Mouse (Mus musculus) lung, embryonic 15.5 days (tissue): Measurements from ENCODE around the gene 2210408I21Rik. TPM values are rescaled to one million over a fixed set of nuclear protein-coding genes. Genes with fewer than 3 reads are reported as not detected.
"Not testable (repeated sequence)": the region's sequence is repeated elsewhere in the genome, so short reads cannot be mapped to it uniquely, and the experiment has no call there.

ENCODE experiments used
- ATAC-seq: fragments of 200-750 bp; cut with Nextera tagmentation; 2 replicates; pipeline ENCODE4 v1.8.0; 2017; ENCODE audit warnings: moderate number of reproducible peaks, borderline replicate concordance; ENCODE audit not compliant: low FRiP score, low TSS enrichment; ENCODE audit errors: extremely low read depth
- H3K27ac ChIP-seq: fragments of 300-500 bp; sonication (generic); 2 replicates; pipeline ENCODE4 v1.5.1; 2015; ENCODE audit warnings: moderate library complexity, mild to moderate bottlenecking, inconsistent platforms
- H3K27me3 ChIP-seq: fragments of 300-500 bp; sonication (generic); 2 replicates; pipeline ENCODE4 v1.6.1; 2015; ENCODE audit warnings: inconsistent platforms
- H3K36me3 ChIP-seq: fragments of 300-500 bp; sonication (generic); 2 replicates; pipeline ENCODE4 v1.6.1; 2015; ENCODE audit warnings: inconsistent platforms
- H3K4me1 ChIP-seq: fragments of 300-500 bp; sonication (generic); 2 replicates; pipeline ENCODE4 v1.6.1; 2015; ENCODE audit warnings: inconsistent platforms
- H3K4me2 ChIP-seq: fragments of 300-500 bp; sonication (generic); 2 replicates; pipeline ENCODE4 v1.6.1; 2015; ENCODE audit warnings: inconsistent platforms, mild to moderate bottlenecking, moderate library complexity
- H3K4me3 ChIP-seq: fragments of 300-500 bp; sonication (generic); 2 replicates; pipeline ENCODE4 v1.5.1; 2015; ENCODE audit warnings: mild to moderate bottlenecking, inconsistent platforms
- H3K9ac ChIP-seq: fragments of 300-500 bp; sonication (generic); 2 replicates; pipeline ENCODE4 v1.6.1; 2015; ENCODE audit warnings: inconsistent platforms
- H3K9me3 ChIP-seq: fragments of 300-500 bp; sonication (generic); 2 replicates; pipeline ENCODE4 v1.6.1; 2016; ENCODE audit warnings: inconsistent platforms
- WGBS: fragments of 180-500 bp; shearing (Covaris S2); methylation state at CpG from one replicate; pipeline ENCODE4 v1.1.7; 2015; 5-methylcytosine and 5-hydroxymethylcytosine counted together
- polyA plus RNA-seq: library from polyadenylated mRNA; unstranded; fragments of >200 nt; fragmentation: Nextera tagmentation; extraction: Ambion mirVana; gene quantifications from 2 replicates; pipeline ENCODE4 v1.2.1, GENCODE M21; 2015

The 2210408I21Rik gene
- 9.3 and 10.3 TPM in 2 replicates for polyA plus RNA-seq

DNA sequence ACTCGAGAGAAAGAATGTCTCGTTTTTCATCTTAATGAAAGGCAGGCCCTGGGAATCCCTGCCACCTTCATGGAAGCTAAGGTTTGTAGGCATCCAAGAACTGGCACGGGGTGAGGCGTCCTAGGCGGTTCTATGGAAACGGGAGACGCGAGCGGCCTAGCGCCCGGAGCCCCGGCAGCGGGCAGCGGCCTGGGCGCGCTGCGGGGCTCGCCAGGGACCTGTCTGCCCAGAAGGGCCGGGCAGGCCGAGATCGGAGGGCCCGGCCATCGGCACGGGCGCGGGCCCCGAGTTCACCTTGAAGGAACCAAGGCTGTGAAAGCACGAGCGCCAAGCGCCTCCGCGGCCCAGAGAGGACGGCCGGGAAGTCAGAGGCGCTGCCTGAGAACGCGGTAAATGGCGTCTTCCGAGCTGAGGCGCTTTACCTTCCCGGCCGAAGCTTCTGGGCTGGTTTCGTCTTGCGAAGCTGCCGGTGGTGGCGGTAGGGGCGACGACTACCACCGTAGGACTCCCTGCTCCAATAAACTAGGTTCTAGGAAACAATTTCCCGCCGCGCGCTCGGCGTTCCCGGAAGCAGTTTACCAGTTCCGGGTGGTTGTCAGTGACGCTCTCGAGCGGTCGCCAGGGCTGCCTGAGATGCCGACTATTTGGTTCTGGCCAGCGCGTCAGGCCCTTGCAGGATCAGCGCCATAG, at the start of gene 2210408I21Rik, which contains the start of gene Slf1:
TSS of gene 2210408I21Rik (plus strand) at position 610 of the 690 bp plus-strand sequence.
TSS of gene Slf1 (minus strand) at position 543 of the 690 bp plus-strand sequence.
- peak within 1 kb of the TSS; percentile 90 for H3K27ac ChIP-seq
- H3K27me3 ChIP-seq, result no peaks in the 10 kb centered on the region
- ATAC-seq, result peak; percentile 98
- H3K9ac ChIP-seq, result peak within 1 kb of the TSS; percentile 87
- no peaks in the 10 kb centered on the region for H3K9me3 ChIP-seq
- H3K4me1 ChIP-seq, result peaks cover 6% of the 10 kb centered on the region; the same call in 1 of the 2 replicates
- H3K4me3 ChIP-seq, result peak within 1 kb of the TSS; percentile 83
- H3K4me2 ChIP-seq, result peak within 1 kb of the TSS; percentile 57
- H3K36me3 ChIP-seq, result no peaks in the 10 kb centered on the region
- under 1% methylated on average over 65 of the region's 65 CpGs for WGBS

- ATAC-seq, H3K4me1 ChIP-seq, H3K27me3 ChIP-seq, H3K9me3 ChIP-seq, H3K27ac ChIP-seq, H3K9ac ChIP-seq, H3K4me3 ChIP-seq, H3K4me2 ChIP-seq: not testable (repeated sequence)
- peaks cover 13% of the 10 kb centered on the region; the same call in 1 of the 2 replicates for H3K36me3 ChIP-seq
- WGBS, result 93% methylated on average over 1 of the region's 1 CpGs
Measured at GRCm38 (mm10) chr13:77092876-77093275, 42.5 kb upstream of the 2210408I21Rik start.

DNA sequence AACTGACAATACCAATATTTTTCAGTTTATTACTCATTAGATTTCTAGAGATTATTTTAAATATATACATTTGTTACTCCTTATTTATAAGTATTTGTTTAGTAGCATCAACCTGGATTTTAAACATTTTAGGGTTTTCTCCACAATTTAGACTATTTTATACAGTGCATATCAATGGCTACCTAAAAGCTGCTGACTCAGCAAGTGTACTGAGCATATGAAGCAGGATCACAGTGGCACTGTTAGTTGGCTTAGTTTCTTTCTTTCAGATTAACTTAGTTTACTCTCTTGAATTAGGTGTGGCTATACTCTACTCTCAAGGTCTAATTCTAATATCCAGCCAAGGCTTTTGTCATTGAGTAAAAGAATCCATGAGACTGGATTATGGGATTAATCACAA, 27.6 kb upstream of the 2210408I21Rik start:
- Histone ChIP-seq H3K36me3 (peaks cover 5% of the 10 kb centered on the region; the same call in 1 of the 2 replicates), H3K27me3 (no peaks in the 10 kb centered on the region), H3K27ac (no peak overlapping the region), H3K4me2 (no peak overlapping the region), H3K4me1 (no peaks in the 10 kb centered on the region), H3K4me3 (no peak overlapping the region), H3K9me3 (no peaks in the 10 kb centered on the region), H3K9ac (no peak overlapping the region)
- ATAC-seq, result no peak

DNA sequence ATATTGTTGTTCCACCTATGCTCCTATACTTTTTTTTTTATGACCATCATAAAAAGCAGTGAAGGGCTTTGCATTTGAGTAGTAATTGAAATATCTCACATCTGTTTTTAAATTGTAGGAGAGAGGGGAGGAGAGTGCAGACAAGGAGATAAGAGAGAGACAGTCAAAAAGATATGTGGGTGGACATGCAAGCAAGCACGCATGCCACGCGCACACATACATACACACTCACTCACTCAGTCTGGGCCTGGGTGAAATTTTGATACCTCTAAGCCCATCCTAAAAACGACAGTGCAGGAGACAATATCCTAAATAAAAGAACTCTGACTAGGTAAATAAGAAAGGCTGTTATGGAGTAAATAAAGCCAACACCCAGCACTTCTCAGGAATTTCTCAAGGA, 16.6 kb upstream of the 2210408I21Rik start:
- no peak overlapping the region for H3K4me2 ChIP-seq
- H3K36me3 ChIP-seq, result no peaks in the 10 kb centered on the region
- no peak overlapping the region for H3K27ac ChIP-seq
- H3K4me3 ChIP-seq, result no peak overlapping the region
- H3K27me3 ChIP-seq, result no peaks in the 10 kb centered on the region
- 95% methylated on average over 4 of the region's 4 CpGs for WGBS
- ATAC-seq, result no peak
- no peak overlapping the region for H3K9ac ChIP-seq
- H3K9me3 ChIP-seq, result no peaks in the 10 kb centered on the region
- no peaks in the 10 kb centered on the region for H3K4me1 ChIP-seq

GRCm38 (mm10) chr13:77125159-77125558, 10.2 kb upstream of the 2210408I21Rik start:
- Histone ChIP-seq H3K27ac (no peak overlapping the region), H3K4me1 (no peaks in the 10 kb centered on the region), H3K9me3 (no peaks in the 10 kb centered on the region), H3K4me3 (no peak overlapping the region), H3K27me3 (no peaks in the 10 kb centered on the region), H3K4me2 (no peak overlapping the region), H3K36me3 (no peaks in the 10 kb centered on the region), H3K9ac (no peak overlapping the region)
- no peak for ATAC-seq
- WGBS, result 92% methylated on average over 3 of the region's 3 CpGs

- no peaks in the 10 kb centered on the region for H3K36me3 ChIP-seq
- H3K27me3 ChIP-seq, result no peaks in the 10 kb centered on the region
- H3K9ac ChIP-seq, result no peak overlapping the region
- no peaks in the 10 kb centered on the region for H3K9me3 ChIP-seq
- no peak overlapping the region for H3K4me2 ChIP-seq
- H3K4me1 ChIP-seq, result no peaks in the 10 kb centered on the region
- H3K27ac ChIP-seq, result no peak overlapping the region
- WGBS, result 79% methylated on average over 2 of the region's 2 CpGs
- ATAC-seq, result no peak
- no peak overlapping the region for H3K4me3 ChIP-seq
Measured at GRCm38 (mm10) chr13:77128240-77128639, 7.1 kb upstream of the 2210408I21Rik start.

DNA sequence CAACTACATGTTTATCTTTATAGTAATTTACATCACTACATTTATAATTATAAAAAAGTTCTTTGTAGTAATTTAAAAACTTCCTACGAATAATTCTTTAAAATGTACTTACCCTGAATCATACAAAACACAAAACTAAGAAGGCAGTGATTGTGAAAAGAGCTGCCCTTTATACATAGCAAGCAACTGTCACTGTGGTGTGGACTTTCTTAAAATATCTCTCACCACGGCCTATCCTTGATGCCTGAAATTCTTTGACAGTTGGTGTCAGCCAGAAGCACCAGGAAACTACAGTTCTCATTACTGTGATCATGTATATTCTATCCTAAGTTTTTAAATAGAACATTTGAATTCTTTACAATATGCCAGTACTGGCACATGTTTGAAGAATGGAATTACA, 4.2 kb upstream of the 2210408I21Rik start:
- no peak for ATAC-seq
- Histone ChIP-seq H3K27me3 (no peaks in the 10 kb centered on the region), H3K9me3 (no peaks in the 10 kb centered on the region), H3K4me2 (no peak overlapping the region), H3K9ac (no peak overlapping the region), H3K36me3 (no peaks in the 10 kb centered on the region), H3K4me1 (0 out of 2 replicates have a peak, but pooled peaks cover 1% of the 10 kb centered on the region), H3K27ac (no peak overlapping the region), H3K4me3 (no peak overlapping the region)
- 55% methylated on average over 2 of the region's 2 CpGs for WGBS

GRCm38 (mm10) chr13:77135621-77135981, 261 bp downstream of the 2210408I21Rik start:
- Histone ChIP-seq H3K4me1 (peaks cover 6% of the 10 kb centered on the region; the same call in 1 of the 2 replicates), H3K9me3 (no peaks in the 10 kb centered on the region), H3K27me3 (no peaks in the 10 kb centered on the region), H3K27ac (peak overlapping the region; percentile 47; the same call in 1 of the 2 replicates), H3K4me3 (peak overlapping the region; percentile 83), H3K4me2 (peak overlapping the region; percentile 57), H3K9ac (peak overlapping the region; percentile 87), H3K36me3 (no peaks in the 10 kb centered on the region)
- peak; percentile 72 for ATAC-seq
- WGBS, result 0% methylated on average over 11 of the region's 11 CpGs

GRCm38 (mm10) chr13:77140890-77141289, 5.5 kb downstream of the 2210408I21Rik start:
- Histone ChIP-seq H3K4me3 (no peak overlapping the region), H3K9me3 (no peaks in the 10 kb centered on the region), H3K36me3 (no peaks in the 10 kb centered on the region), H3K9ac (no peak overlapping the region), H3K4me1 (peaks cover 6% of the 10 kb centered on the region; the same call in 1 of the 2 replicates), H3K4me2 (no peak overlapping the region), H3K27me3 (no peaks in the 10 kb centered on the region), H3K27ac (no peak overlapping the region)
- ATAC-seq, result no peak
- 90% methylated on average over 2 of the region's 2 CpGs for WGBS

GRCm38 (mm10) chr13:77177931-77178330, 42.6 kb downstream of the 2210408I21Rik start:
- no peak for ATAC-seq
- H3K4me3 ChIP-seq, result no peak overlapping the region
- H3K27ac ChIP-seq, result no peak overlapping the region

GRCm38 (mm10) chr13:77190606-77191005, 55.3 kb downstream of the 2210408I21Rik start:
- no peak for ATAC-seq
- H3K9me3 ChIP-seq, result no peaks in the 10 kb centered on the region
- 88% methylated on average over 8 of the region's 8 CpGs for WGBS
- H3K36me3 ChIP-seq, result no peaks in the 10 kb centered on the region
- no peaks in the 10 kb centered on the region for H3K4me1 ChIP-seq
- no peak overlapping the region for H3K4me3 ChIP-seq
- H3K27me3 ChIP-seq, result no peaks in the 10 kb centered on the region
- H3K27ac ChIP-seq, result no peak overlapping the region
- no peak overlapping the region for H3K4me2 ChIP-seq
- H3K9ac ChIP-seq, result no peak overlapping the region

More at GRCm38 (mm10) chr13:77177931-77178330, 42.6 kb downstream of the 2210408I21Rik start:
- Histone ChIP-seq H3K9ac (no peak overlapping the region), H3K27me3 (no peaks in the 10 kb centered on the region), H3K9me3 (no peaks in the 10 kb centered on the region), H3K4me2 (no peak overlapping the region), H3K4me1 (no peaks in the 10 kb centered on the region), H3K36me3 (no peaks in the 10 kb centered on the region)

- no peak for ATAC-seq
Measured at GRCm38 (mm10) chr13:77192201-77192600, 56.9 kb downstream of the 2210408I21Rik start.

More at GRCm38 (mm10) chr13:77192201-77192600, 56.9 kb downstream of the 2210408I21Rik start:
- H3K4me2 ChIP-seq, result no peak overlapping the region
- H3K27ac ChIP-seq, result no peak overlapping the region
- H3K27me3 ChIP-seq, result no peaks in the 10 kb centered on the region
- no peak overlapping the region for H3K4me3 ChIP-seq
- no peaks in the 10 kb centered on the region for H3K9me3 ChIP-seq
- H3K9ac ChIP-seq, result no peak overlapping the region
- H3K4me1 ChIP-seq, result no peaks in the 10 kb centered on the region
- 88% methylated on average over 2 of the region's 2 CpGs for WGBS
- no peaks in the 10 kb centered on the region for H3K36me3 ChIP-seq
